In the genomic region with DNA sequence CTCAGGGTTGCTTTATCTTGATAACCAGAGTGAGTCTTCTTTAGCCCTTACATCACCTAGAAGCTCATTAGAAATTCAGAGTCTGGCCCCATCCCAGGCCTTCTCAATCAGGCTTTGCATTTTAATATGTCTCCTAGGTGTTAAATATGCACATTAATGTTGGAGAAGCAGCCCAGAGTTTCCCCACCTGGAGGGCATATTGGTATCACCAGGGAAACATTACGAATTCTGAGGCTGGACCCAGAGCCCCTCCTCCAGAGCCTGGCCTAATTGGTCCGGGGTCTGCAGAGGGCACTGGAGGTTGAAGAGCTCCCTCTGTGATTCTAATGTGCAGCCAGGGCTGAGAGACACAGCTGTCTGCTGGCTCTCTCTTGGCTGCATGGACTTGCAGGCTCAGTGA, we compare ENCODE assay signal across 16 mouse cellular contexts.
DNase-seq lines count a peak whose midpoint lies in the region; ATAC-seq and TF ChIP-seq lines count a peak whose summit lies in the region.
"Had no signal": no experiment of that assay in that cellular context is flagged by ENCODE, and none has a peak within 500 bp of the region (broad histone marks: within the 10 kb centered on the region; RNA-seq: fewer than 3 reads in every experiment).

No protein-coding gene starts in this region.

- no peak overlapping the region for H3K27ac ChIP-seq in neural tube, embryonic 15.5 days (replicated peaks)
- H3K27ac ChIP-seq in forebrain, postnatal 0 days (ENCODE audit: low read depth, low read length): no peak overlapping the region
- peak overlapping the region; percentile 56 for H3K27ac ChIP-seq in midbrain, embryonic 12.5 days (replicated peaks)
- H3K27ac ChIP-seq: embryonic facial prominence, embryonic 12.5 days; limb, embryonic 13.5 days had no signal

- TF ChIP-seq CTCF in forebrain, postnatal 0 days (IDR thresholded peaks at IDR 0.05; ENCODE audit: low read depth): no peak

- H3K4me3 ChIP-seq in neural tube, embryonic 15.5 days (replicated peaks): no peak overlapping the region
- no peak overlapping the region for H3K4me3 ChIP-seq in forebrain, postnatal 0 days (ENCODE audit: low read depth, low read length)
- no peak overlapping the region for H3K4me3 ChIP-seq in midbrain, embryonic 12.5 days
- H3K4me3 ChIP-seq: embryonic facial prominence, embryonic 12.5 days; limb, embryonic 13.5 days; megakaryocyte, embryonic 14.5 days had no signal

- H3K4me1 ChIP-seq in neural tube, embryonic 15.5 days: peaks cover 7% of the 10 kb centered on the region
- no peaks in the 10 kb centered on the region for H3K4me1 ChIP-seq in forebrain, postnatal 0 days (ENCODE audit: insufficient read depth)
- H3K4me1 ChIP-seq in midbrain, embryonic 12.5 days: peaks cover 10% of the 10 kb centered on the region
- H3K4me1 ChIP-seq: embryonic facial prominence, embryonic 12.5 days; megakaryocyte, embryonic 14.5 days had no signal

- no peaks in the 10 kb centered on the region for H3K9me3 ChIP-seq in neural tube, embryonic 15.5 days (replicated peaks)
- no peaks in the 10 kb centered on the region for H3K9me3 ChIP-seq in forebrain, postnatal 0 days (ENCODE audit: low read length)
- no peaks in the 10 kb centered on the region for H3K9me3 ChIP-seq in midbrain, embryonic 12.5 days
- H3K9me3 ChIP-seq: embryonic facial prominence, embryonic 12.5 days; limb, embryonic 13.5 days had no signal

- no peaks in the 10 kb centered on the region for H3K27me3 ChIP-seq in neural tube, embryonic 15.5 days (replicated peaks)
- no peaks in the 10 kb centered on the region for H3K27me3 ChIP-seq in forebrain, postnatal 0 days (ENCODE audit: insufficient read depth, low read length)
- no peaks in the 10 kb centered on the region for H3K27me3 ChIP-seq in midbrain, embryonic 12.5 days
- H3K27me3 ChIP-seq: embryonic facial prominence, embryonic 12.5 days; limb, embryonic 13.5 days; megakaryocyte, embryonic 14.5 days had no signal

- H3K4me2 ChIP-seq in neural tube, embryonic 15.5 days: no peak overlapping the region
- no peak overlapping the region for H3K4me2 ChIP-seq in forebrain, postnatal 0 days (ENCODE audit: low read depth)
- no peak overlapping the region for H3K4me2 ChIP-seq in midbrain, embryonic 12.5 days (replicated peaks)
- H3K4me2 ChIP-seq: embryonic facial prominence, embryonic 12.5 days; limb, embryonic 13.5 days had no signal

- no peak overlapping the region for H3K9ac ChIP-seq in neural tube, embryonic 15.5 days (replicated peaks)
- H3K9ac ChIP-seq in forebrain, postnatal 0 days: no peak overlapping the region
- no peak overlapping the region for H3K9ac ChIP-seq in midbrain, embryonic 12.5 days (replicated peaks)
- H3K9ac ChIP-seq: embryonic facial prominence, embryonic 12.5 days; limb, embryonic 13.5 days had no signal

- WGBS in neural tube, embryonic 15.5 days: 6% methylated on average over 2 of the region's 2 CpGs
- WGBS in forebrain, postnatal 0 days: 7% methylated on average over 2 of the region's 2 CpGs
- WGBS in midbrain, embryonic 12.5 days: 6% methylated on average over 2 of the region's 2 CpGs

- peak; percentile 19 for DNase-seq in neural tube, embryonic 10.5 days (ENCODE audit: extremely low spot score, low spot score)
- peak; percentile 5 for DNase-seq in forebrain, postnatal 0 days
- DNase-seq in thymus, postnatal 14 days: no peak
- DNase-seq in lung, postnatal 10 days: no peak
- DNase-seq in frontal cortex, postnatal 14 days (ENCODE audit: low spot score in 2 of 2): no peak
- no peak for DNase-seq in adrenal gland, postnatal 4 days (ENCODE audit: low spot score in 2 of 2)
- DNase-seq: adrenal gland, adult 8-10 months; cerebellum, adult 11 months; kidney, postnatal 14 days; layer of hippocampus, postnatal 36 days; lung, adult 2 months had no signal

- no peaks in the 10 kb centered on the region for H3K36me3 ChIP-seq in neural tube, embryonic 15.5 days
- no peaks in the 10 kb centered on the region for H3K36me3 ChIP-seq in forebrain, postnatal 0 days (ENCODE audit: insufficient read depth)
- no peaks in the 10 kb centered on the region for H3K36me3 ChIP-seq in midbrain, embryonic 12.5 days
- H3K36me3 ChIP-seq: embryonic facial prominence, embryonic 12.5 days; limb, embryonic 13.5 days had no signal

- ATAC-seq in neural tube, embryonic 15.5 days (ENCODE audit: low FRiP score): no peak
- peak; percentile 75 for ATAC-seq in forebrain, postnatal 0 days
- ATAC-seq in midbrain, embryonic 12.5 days (ENCODE audit: low FRiP score, low read depth): peak; percentile 94

Comparison
In these comparisons a context has a peak if more than half of its experiments do, and no peak if none do; other contexts are left out.
1. DNase-seq: peak in neural tube, embryonic 10.5 days (single experiment) and forebrain, postnatal 0 days (single experiment); none in thymus, postnatal 14 days (single experiment), lung, postnatal 10 days (single experiment), frontal cortex, postnatal 14 days (0 of 2) and adrenal gland, postnatal 4 days (0 of 2).